Mouse (Mus musculus): Measurements from ENCODE around the gene Lrrc4b.

The Lrrc4b gene

DNA sequence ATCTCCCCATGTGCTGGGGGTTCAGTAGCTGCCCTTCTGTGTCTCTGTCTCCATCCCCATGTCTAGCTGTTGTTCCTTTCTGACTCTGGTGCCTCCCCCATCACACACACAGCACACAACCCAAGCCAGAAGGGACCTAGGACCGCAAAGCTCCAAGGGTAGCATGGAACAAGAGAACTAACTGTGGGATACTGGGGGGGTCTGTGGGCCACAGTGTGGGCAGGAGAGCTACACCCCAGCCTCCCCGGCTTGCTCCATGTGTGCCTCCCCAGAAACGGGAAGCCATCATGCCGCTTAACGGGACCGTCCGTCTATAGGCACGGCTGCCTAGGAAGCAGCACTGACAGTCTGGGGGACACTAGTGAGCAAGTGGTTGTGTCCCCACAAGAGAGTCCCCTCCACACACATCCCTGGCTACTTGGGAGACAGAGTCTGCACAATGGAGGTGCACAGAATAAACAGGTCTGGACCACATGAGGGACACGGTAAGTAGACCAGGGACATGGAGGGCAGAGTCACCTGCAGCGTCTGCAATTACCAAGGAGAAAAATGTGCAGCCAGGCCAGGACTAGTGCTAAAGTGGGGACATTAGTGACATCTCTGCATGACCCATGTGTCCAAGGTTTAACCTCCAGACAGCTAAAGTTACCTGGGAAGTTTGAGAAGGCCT is 34.9 kb downstream of the Lrrc4b start:
- in situ Hi-C loops (cut with MboI, MseI) = no loop called here

DNA sequence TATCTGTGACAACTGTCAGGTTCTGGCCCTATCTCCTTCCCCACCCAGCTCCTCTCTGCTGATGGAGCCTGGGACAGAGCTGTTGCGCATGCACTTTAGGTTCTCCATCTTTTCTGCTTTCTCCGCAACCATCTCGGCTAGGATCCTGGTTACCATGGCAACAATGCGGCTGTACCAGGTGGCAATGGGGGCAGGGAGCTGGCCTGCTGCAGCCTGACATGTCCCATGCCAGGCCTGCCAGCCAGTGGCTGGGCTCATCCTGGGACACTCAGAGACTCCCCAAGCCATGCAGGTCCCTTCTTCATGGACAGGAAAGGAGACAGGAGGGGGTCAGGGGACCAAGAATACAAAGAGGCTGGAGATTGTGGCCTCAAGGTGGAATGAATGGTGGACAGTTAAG is 35.7 kb downstream of the Lrrc4b start:
- in situ Hi-C loops (cut with MboI, MseI) = no loop called here

DNA sequence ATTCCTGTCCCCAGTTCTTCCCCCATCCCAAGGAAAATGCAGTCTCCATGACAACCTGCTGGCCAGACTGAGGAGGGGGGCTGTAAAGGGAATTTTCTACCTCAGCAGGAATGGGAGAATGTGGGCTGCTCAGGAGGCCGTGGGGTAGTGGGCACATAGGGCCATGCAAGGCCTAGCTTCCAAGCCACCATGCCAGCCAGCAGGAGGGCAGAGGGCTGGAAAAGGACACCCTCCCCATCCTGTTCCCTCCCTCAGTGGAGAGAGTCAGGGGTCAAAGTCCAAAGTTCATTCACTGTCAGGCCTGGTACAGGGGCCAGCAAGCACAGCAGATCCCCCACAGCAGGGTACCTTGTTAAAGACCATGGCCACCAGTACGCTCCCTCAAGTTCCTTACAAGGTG is 36.3 kb downstream of the Lrrc4b start, which contains the start of gene Aspdh:
Gene Aspdh, plus strand, starts transcription at position 281 of the 400 bp plus-strand sequence.
- in situ Hi-C loops (cut with MboI, MseI) = loop anchor here (5.0 kb wide), 1 partner anchor 63 kb away; no protein-coding TSS in a partner anchor

DNA sequence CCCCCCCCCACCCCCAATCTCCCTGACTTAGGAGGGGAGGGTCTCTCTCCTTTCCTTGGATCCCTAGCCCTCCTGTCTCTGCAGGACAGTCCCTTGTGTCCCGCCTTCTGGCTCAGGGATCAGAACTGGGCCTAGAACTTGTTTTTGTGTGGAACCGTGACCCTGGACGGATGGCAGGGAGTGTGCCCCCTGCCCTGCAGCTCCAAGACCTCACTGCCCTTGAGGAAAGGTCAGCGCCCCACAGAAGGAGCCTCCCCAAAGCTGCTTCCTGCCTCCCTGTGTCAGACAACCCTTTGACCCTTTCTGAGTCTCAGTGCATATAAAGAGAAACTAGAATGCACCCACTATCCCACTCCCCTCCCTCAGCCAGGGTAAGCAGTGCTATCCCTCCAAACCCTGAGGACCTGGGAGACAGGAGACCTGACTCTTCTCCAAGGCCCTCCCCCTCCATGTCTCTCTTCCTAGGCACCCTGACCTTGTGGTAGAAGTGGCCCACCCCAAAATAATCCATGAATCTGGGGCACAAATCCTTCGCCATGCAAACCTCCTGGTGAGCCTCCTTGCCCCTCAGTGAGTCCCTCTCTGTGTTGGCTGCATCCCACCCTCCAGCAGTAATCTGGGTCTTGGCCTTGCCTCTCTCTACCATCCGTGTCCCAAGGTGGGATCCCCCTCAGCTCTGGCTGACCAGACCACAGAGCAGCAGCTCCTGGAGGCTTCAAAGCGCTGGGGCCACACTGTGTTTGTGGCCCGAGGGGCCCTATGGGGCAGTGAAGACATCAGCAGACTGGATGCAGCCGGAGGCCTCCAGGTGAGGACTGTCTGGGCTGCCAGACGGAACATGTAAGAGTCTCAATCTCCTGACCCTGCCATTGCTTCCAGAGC is 37.4 kb downstream of the Lrrc4b start:
- in situ Hi-C loops (cut with MboI, MseI) = loop anchor here (5.0 kb wide), 1 partner anchor 64 kb away; no protein-coding TSS in a partner anchor

DNA sequence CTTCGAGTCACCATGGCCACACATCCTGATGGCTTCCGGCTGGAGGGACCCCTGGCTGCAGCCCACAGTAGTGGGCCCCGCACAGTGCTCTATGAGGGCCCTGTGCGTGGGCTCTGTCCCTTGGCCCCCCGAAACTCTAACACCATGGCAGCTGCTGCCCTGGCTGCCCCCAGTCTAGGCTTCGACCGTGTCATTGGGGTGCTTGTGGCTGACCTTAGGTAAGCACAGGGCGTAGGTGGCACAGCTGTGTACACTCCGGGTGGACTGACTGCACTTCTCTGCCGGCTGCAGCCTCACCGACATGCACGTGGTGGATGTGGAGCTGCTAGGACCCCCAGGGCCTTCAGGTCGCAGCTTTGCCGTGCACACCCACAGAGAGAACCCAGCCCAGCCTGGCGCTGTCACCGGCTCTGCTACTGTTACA is 38.1 kb downstream of the Lrrc4b start:
- in situ Hi-C loops (cut with MboI, MseI) = loop anchor here (5.0 kb wide), 1 partner anchor 65 kb away; no protein-coding TSS in a partner anchor

DNA sequence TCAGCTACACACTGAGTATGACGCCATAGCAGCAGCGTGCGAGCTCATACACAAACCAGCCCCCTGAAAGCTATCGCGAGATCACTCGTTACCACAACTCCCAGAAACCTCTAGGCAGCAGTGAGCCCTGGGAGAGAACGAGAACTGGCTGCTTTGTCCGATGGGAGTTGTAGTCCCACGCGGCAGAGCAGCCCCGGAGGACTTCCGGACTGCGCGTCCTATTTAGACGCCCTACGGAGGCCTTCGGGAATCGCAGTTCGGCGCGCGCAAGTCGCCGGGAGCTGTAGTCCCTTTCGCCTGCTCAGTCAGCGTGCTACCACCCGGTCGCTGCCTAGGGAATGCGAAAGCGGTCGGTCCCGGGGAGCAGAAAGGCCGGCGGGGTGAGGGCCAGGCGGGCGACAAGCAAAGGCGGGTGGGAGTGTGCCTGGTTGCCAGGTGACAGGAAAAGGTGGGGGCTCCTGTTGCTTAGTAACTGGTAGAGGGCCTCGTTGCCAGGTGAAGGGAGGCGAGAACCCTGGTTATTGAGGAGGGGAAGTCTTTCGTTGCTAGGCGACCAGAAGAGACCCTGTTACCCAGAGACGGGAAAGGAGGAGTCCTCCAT is 39.1 kb downstream of the Lrrc4b start, which contains the start of gene Josd2:
Gene Josd2, plus strand, starts transcription at position 170 of the 601 bp plus-strand sequence.
- in situ Hi-C loops (cut with MboI, MseI) = loop anchor here (5.0 kb wide), 1 partner anchor 66 kb away; no protein-coding TSS in a partner anchor

DNA sequence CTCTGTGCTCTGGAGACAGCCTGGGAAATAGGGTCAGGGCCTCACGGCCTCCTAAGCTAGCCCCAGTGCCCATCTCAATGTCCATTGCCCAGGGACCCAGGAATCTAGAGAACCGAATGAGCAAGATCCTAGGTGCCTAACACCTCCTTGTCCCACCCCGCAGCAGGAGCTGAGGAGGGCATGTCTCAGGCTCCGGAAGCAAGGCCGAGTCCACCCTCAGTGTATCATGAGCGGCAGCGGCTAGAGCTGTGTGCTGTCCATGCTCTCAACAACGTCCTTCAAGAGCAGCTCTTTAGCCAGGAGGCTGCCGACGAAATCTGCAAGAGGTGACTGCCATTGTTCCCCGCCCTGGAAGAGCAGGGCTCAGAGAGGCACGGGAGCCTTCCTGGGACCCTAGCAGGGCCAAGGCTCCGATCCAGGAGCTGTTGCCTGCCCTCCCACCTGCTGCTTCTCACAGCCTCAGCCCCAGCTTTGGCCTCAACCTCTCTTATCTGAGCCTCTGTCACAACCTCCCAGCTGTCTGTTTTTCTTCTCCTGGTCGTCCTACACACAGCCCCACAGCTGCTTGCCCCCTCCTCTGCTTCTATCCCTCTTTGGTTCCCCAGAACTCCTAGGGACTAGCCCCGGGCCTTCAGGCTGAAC is 39.9 kb downstream of the Lrrc4b start:
- in situ Hi-C loops (cut with MboI, MseI) = loop anchor here (5.0 kb wide), 1 partner anchor 66 kb away; no protein-coding TSS in a partner anchor

DNA sequence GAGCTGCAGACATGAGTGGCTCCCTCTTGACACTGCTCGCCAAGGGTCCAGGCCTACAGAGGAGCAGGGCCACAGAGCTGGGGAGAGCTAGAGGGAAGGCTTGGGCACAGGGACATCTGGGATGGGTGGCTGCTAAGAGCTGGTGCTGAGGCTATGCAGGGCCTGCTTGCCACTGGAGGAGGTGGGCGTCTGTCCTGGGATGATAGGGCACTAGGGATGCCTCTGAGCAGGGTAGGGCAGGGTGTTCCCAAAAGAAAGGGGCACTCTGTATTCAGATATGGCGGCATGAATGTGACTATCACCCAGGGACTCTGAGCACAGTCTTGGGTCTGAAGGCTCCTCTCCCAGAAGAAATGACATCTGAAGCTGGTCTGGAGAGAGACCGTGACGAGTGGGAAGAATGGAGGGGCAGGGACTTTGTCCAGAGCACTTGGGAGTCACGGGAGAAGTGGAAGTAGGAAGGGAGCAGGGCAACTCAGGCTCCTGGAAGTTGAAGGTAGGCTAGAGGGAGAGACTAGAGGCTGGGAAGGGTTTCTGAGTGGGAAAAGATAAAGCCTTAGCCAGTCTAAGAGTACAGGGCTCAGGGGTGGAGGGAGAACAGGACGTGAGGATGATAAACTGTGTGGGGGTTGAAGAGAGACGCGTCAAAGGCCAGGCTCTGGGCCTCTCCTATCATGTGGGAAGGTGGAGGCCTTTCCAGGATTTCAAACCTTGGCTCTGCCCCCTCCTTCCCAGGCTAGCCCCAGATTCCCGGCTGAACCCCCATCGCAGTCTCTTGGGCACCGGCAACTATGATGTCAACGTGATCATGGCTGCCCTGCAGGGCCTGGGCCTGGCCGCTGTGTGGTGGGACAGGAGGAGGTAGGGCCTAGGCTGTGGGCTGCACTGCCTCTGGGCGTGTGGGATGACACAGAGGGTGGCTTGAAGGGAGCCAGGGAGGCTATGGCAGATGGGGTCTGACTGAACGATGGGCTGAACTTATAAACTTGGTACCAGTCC is 41.2 kb downstream of the Lrrc4b start:
- in situ Hi-C loops (cut with MboI, MseI) = loop anchor here (5.0 kb wide), 1 partner anchor 68 kb away; no protein-coding TSS in a partner anchor

DNA sequence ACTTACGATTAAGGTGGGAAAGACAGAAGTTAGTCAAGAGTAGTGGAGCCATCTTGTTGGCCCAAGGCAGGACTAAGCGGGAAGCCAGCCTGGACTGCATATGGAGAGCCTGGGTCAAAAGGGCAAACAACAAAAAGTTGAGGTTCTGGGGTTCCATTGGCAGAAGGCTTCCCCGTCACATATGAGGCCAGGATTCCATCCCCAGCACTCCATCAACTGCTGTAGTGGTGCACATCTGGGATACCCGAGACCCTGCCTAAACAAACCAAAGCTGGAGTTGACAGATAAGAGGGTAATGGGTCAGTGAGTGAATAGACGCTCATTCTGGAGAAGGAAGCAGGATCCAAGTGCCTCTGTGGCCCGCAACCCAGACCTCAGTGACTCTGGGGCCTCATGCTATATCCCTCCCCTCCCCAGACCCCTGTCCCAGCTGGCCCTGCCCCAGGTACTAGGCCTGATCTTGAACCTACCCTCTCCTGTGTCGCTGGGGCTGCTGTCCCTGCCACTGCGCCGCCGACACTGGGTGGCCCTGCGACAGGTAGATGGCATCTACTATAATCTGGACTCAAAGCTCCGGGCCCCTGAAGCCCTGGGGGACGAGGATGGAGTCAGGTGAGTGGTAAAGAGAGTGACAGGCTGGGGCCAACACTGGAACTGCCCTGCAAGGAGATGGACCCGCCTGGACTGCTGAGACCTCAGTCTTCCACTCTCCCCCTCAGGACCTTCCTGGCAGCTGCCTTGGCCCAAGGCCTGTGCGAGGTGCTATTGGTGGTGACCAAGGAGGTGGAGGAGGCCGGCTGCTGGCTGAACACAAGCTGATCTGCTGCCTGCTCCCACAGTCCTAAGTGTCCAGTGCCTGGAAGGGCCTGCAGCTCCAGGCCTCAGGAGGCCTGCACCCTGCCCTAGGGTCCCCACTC is 42.1 kb downstream of the Lrrc4b start:
- in situ Hi-C loops (cut with MboI, MseI) = no loop called here

DNA sequence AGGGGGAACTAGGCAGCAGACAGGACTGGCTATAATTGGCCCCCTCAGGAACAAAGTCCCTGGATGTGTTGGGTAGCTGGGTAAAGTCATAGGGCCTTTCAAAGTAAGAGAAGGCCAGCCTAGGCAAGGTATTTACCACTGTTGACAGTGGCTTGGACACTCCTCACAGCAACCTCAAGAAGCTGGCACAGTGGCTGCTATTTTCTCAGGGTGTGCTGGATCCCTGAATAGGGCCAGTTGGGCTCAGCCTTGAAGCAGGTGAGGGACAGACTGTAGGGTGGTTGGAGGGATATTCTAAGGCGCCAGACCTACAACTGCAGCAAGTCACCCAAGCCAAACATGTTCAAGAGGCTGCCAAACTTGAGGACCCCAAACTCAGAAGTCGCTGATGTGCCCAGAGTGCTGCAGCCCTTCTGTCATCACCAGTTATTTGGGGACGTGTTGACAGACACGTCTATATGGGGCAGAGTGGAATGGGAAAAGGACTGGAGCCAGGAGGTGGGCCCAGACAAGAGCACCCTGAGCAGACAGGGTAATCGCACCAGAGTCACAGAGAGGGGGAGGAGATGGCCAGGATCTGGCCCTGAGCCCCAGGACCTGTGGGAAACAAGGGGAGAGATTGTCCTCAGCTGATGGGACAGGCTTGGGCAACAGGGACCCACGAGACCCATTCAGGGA is 43.2 kb downstream of the Lrrc4b start:
- in situ Hi-C loops (cut with MboI, MseI) = no loop called here

DNA sequence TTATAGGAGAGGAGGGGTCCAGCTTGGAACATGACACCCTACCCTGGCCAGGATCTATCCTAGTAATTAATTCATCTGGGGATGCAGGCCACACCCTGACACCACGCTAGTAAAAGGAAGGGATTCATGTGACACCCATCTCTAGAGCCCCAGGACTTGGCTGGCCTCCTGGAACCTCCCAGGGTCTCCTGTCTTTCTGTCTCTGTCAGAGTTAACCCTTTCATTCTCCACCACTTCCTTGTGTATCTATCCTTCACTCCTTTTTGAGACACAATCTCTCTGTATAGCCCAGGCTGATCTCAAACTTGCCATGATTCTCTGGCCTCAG is 43.7 kb downstream of the Lrrc4b start:
- in situ Hi-C loops (cut with MboI, MseI) = no loop called here

DNA sequence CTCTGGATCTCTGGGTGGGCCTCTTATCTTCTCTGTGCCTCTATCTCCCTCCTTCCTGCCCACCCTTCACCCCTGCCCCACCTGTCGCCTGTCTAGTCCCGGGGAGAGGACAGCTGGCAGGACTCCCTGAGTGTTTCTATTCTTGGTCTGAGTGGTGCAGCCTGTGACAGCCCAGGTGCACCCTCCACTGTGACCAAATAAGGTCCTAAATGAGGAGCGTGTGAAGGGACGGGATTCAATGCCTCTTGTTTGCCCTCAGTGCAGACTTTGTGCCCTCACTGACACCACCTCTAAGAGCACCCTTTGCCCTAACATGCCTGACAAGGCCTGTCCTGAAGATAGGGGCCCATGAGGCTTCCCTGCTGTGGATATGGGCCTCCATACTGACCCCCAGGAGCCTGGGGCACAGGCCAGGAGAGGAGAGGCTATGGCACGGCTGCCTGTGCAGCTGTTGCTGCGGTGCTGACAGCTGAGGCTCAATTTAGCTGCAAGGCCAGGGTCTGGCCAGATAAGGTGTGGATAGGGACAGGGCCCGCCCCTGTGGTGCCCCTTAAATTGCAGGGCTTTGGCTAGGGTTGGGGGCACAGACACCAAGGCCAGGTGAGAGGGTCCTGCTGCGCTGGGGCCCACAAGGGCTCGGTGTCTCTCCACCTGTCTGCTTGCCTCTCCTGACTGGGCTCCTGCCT is 44.3 kb downstream of the Lrrc4b start:
- in situ Hi-C loops (cut with MboI, MseI) = no loop called here

DNA sequence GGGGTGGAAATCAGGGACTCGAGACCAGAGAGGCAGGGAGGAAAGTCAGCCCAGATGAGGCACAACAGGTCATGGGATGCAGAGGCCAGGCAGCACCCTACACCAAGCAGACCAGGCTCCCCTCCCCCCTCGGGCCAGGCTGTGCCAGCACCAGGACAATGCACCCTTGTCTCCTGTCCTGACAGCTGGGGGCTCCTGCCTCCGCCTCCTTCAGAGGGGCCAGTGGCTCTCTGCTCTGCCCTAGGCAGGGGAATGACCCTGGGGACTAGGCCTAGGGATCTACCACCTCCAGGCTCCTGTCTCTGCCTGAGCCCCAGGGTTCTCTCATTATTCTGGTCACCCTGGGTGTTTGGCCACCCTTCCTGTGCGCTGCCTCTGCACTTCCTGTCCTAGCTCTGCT is 45.6 kb downstream of the Lrrc4b start:
- in situ Hi-C loops (cut with MboI, MseI) = no loop called here

DNA sequence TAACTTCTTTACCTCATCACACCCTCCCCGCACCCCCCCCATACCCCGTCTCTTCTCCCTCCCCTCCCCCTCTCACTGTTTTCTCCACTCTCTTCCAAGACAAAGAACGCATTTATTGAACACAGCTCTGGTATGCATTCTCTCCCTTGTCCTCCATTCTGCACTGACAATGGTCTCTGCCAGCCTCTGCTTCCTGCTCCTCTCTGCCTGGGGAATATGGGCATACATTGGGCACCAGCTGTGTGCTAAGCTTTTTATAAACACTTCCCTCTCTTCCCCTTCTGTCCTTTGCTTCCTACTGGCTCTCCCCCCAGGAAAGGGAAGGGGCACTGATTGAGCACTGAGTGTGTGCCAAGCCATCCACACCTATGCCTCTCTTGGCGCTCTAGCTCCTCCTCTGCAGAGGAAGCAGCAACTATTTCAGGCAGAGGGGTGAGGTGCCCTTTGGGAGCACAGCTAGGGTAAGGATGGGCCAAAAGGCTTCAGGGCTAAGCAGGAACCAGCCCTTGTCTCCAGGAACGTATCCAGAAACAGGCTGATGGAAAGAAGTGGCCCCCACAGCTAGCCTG is 46.3 kb downstream of the Lrrc4b start:
- in situ Hi-C loops (cut with MboI, MseI) = no loop called here

DNA sequence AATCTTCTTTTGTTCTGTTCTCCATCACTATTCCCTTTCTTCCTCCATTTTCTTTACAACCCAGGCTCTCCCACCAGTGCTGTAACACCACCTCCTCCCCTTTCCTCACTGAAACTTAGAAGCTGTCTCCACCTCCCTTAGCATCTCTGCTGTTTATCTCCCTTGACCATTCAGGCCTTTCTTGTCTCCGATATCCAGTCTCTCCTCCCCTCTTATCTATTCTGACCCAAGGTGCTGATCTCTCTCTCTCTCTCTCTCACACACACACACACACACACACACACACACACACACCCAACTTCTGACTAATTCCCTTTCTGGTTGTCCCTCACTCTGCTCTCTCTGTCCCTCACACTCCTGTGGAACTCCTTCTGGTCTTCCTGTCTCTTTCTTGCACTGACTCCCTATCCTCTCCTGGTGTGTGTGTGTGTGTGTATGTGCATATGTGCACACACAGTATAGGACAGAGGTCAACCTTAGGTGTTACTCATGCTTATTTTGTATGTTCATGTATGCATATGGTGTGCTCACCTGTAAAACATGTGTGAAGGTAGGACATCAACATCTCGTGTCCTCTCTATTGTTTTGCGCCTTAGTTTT is 54.1 kb downstream of the Lrrc4b start:
- in situ Hi-C loops (cut with MboI, MseI) = loop anchor here (5.0 kb wide), 1 partner anchor 201 kb away; no protein-coding TSS in a partner anchor

DNA sequence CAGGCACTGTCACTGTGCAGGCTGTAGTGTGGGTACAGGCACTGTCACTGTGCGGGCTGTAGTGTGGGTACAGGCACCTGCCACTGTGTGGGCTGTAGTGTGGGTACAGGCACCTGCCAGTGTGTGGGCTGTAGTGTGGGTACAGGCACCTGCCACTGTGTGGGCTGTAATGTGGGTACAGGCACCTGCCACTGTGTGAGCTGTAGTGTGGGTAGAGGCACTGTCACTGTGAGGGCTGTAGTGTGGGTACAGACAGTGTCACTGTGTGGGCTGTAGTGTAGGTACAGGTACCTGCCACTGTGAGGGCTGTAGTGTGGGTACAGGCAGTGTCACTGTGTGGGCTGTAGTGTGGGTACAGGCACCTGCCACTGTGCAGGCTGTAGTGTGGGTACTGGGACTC is 55.3 kb downstream of the Lrrc4b start:
- in situ Hi-C loops (cut with MboI, MseI) = loop anchor here (5.0 kb wide), 1 partner anchor 202 kb away; no protein-coding TSS in a partner anchor
